Comparison of ENCODE assay signal across 18 mouse cellular contexts in genomic region chr1:34396321-34396720, GRCm38 (mm10). TPM values are rescaled to one million over a fixed set of nuclear protein-coding genes. Genes with fewer than 3 reads are reported as not detected.
DNase-seq lines count a peak whose midpoint lies in the region; ATAC-seq lines count a peak whose summit lies in the region.
"Had no signal": no experiment of that assay in that cellular context is flagged by ENCODE, and none has a peak within 500 bp of the region (broad histone marks: within the 10 kb centered on the region; RNA-seq: fewer than 3 reads in every experiment).

No protein-coding gene starts in this region.

- WGBS in hindbrain, embryonic 14.5 days: 85% methylated on average over 4 of the region's 4 CpGs
- WGBS in hindbrain, embryonic 12.5 days: 90% methylated on average over 4 of the region's 4 CpGs
- 69% methylated on average over 4 of the region's 4 CpGs for WGBS in midbrain, embryonic 14.5 days
- 80% methylated on average over 4 of the region's 4 CpGs for WGBS in midbrain, embryonic 11.5 days

- H3K4me1 ChIP-seq in hindbrain, embryonic 14.5 days (replicated peaks; ENCODE audit: control insufficient read depth, insufficient read depth, low read length): no peaks in the 10 kb centered on the region; the same call in 1 of the 2 replicates
- peaks cover 8% of the 10 kb centered on the region; the same call in 1 of the 2 replicates for H3K4me1 ChIP-seq in hindbrain, embryonic 12.5 days
- no peaks in the 10 kb centered on the region for H3K4me1 ChIP-seq in midbrain, embryonic 14.5 days (ENCODE audit: control insufficient read depth, insufficient read depth, low read length)
- H3K4me1 ChIP-seq in midbrain, embryonic 11.5 days (ENCODE audit: control insufficient read depth, insufficient read depth, low read length): no peaks in the 10 kb centered on the region; the same call in 1 of the 2 replicates

- H3K9me3 ChIP-seq in hindbrain, embryonic 14.5 days (ENCODE audit: control insufficient read depth, low read length): no peaks in the 10 kb centered on the region
- no peaks in the 10 kb centered on the region for H3K9me3 ChIP-seq in hindbrain, embryonic 12.5 days (replicated peaks)
- H3K9me3 ChIP-seq in midbrain, embryonic 14.5 days (ENCODE audit: control insufficient read depth, low read length): no peaks in the 10 kb centered on the region
- H3K9me3 ChIP-seq in midbrain, embryonic 11.5 days (ENCODE audit: control insufficient read depth, low read length): no peaks in the 10 kb centered on the region
- H3K9me3 ChIP-seq: heart, embryonic 13.5 days; kidney, embryonic 15.5 days had no signal

- H3K27me3 ChIP-seq in hindbrain, embryonic 14.5 days (ENCODE audit: control insufficient read depth, insufficient read depth, low read length): no peaks in the 10 kb centered on the region
- no peaks in the 10 kb centered on the region for H3K27me3 ChIP-seq in hindbrain, embryonic 12.5 days
- no peaks in the 10 kb centered on the region for H3K27me3 ChIP-seq in midbrain, embryonic 14.5 days (ENCODE audit: control insufficient read depth, insufficient read depth, low read length)
- no peaks in the 10 kb centered on the region for H3K27me3 ChIP-seq in midbrain, embryonic 11.5 days (ENCODE audit: control insufficient read depth, insufficient read depth, low read length)
- H3K27me3 ChIP-seq: CH12.LX; heart, embryonic 13.5 days; kidney, embryonic 15.5 days had no signal

- H3K4me3 ChIP-seq in hindbrain, embryonic 14.5 days (replicated peaks; ENCODE audit: low read length): no peak overlapping the region
- H3K4me3 ChIP-seq in hindbrain, embryonic 12.5 days: no peak overlapping the region
- no peak overlapping the region for H3K4me3 ChIP-seq in midbrain, embryonic 14.5 days (replicated peaks; ENCODE audit: low read depth, low read length)
- no peak overlapping the region for H3K4me3 ChIP-seq in midbrain, embryonic 11.5 days (ENCODE audit: low read depth, low read length)
- H3K4me3 ChIP-seq: heart, embryonic 13.5 days; kidney, embryonic 15.5 days had no signal

- no peak overlapping the region for H3K4me2 ChIP-seq in hindbrain, embryonic 14.5 days (replicated peaks)
- no peak overlapping the region for H3K4me2 ChIP-seq in hindbrain, embryonic 12.5 days (replicated peaks)
- no peak overlapping the region for H3K4me2 ChIP-seq in midbrain, embryonic 14.5 days (ENCODE audit: low read length)
- H3K4me2 ChIP-seq in midbrain, embryonic 11.5 days: no peak overlapping the region
- H3K4me2 ChIP-seq: heart, embryonic 13.5 days; kidney, embryonic 15.5 days had no signal

- no peak for ATAC-seq in hindbrain, embryonic 14.5 days (ENCODE audit: low FRiP score)
- ATAC-seq in hindbrain, embryonic 12.5 days (ENCODE audit: low FRiP score): no peak
- no peak for ATAC-seq in midbrain, embryonic 14.5 days (ENCODE audit: low FRiP score, low TSS enrichment)
- ATAC-seq in midbrain, embryonic 11.5 days (ENCODE audit: low FRiP score): no peak
- 0 out of 2 replicates have a peak, but pooled peaks have one; percentile 17 for ATAC-seq in megakaryocyte progenitor cell, adult 5-6 weeks (replicated peaks; ENCODE audit: poor library complexity)
- ATAC-seq: activated CD4-positive, CD25-positive, alpha-beta regulatory T cell, adult 4 months had no signal

- no peak overlapping the region for H3K9ac ChIP-seq in hindbrain, embryonic 14.5 days
- H3K9ac ChIP-seq in hindbrain, embryonic 12.5 days: no peak overlapping the region
- H3K9ac ChIP-seq in midbrain, embryonic 14.5 days (replicated peaks; ENCODE audit: low read length): no peak overlapping the region
- H3K9ac ChIP-seq in midbrain, embryonic 11.5 days (ENCODE audit: low read length): no peak overlapping the region
- H3K9ac ChIP-seq: heart, embryonic 13.5 days; kidney, embryonic 15.5 days; liver, embryonic 14.5 days had no signal

- DNase-seq in cerebellum, postnatal 14 days: peak; percentile 13 to 17
- DNase-seq in cerebellum, adult 8-10 months: no peak
- DNase-seq in hindbrain, embryonic 14.5 days (ENCODE audit: low spot score): no peak
- peak; percentile 38 for DNase-seq in midbrain, embryonic 14.5 days
- DNase-seq in midbrain, embryonic 11.5 days (ENCODE audit: low spot score, missing footprints): no peak
- DNase-seq in kidney, postnatal 14 days: no peak
- DNase-seq: adrenal gland, postnatal 36 days; cerebellum, adult 9-11 months; gastrocnemius, postnatal 14 days; heart, postnatal 36 days; thymus, postnatal 4 days had no signal

- 0 out of 2 replicates have a peak overlapping the region, but pooled peaks have one; percentile 22 for H3K27ac ChIP-seq in hindbrain, embryonic 14.5 days
- no peak overlapping the region for H3K27ac ChIP-seq in hindbrain, embryonic 12.5 days
- H3K27ac ChIP-seq in midbrain, embryonic 14.5 days (replicated peaks; ENCODE audit: low read depth, low read length): no peak overlapping the region
- H3K27ac ChIP-seq in midbrain, embryonic 11.5 days (ENCODE audit: low read depth, low read length): no peak overlapping the region
- H3K27ac ChIP-seq: heart, embryonic 13.5 days; kidney, embryonic 15.5 days; liver, embryonic 14.5 days had no signal

- no peaks in the 10 kb centered on the region for H3K36me3 ChIP-seq in hindbrain, embryonic 14.5 days (replicated peaks; ENCODE audit: control insufficient read depth, insufficient read depth)
- no peaks in the 10 kb centered on the region for H3K36me3 ChIP-seq in hindbrain, embryonic 12.5 days
- no peaks in the 10 kb centered on the region for H3K36me3 ChIP-seq in midbrain, embryonic 14.5 days (ENCODE audit: control insufficient read depth, insufficient read depth, low read length)
- no peaks in the 10 kb centered on the region for H3K36me3 ChIP-seq in midbrain, embryonic 11.5 days (ENCODE audit: control insufficient read depth, insufficient read depth, low read length)
- H3K36me3 ChIP-seq: heart, embryonic 13.5 days; kidney, embryonic 15.5 days had no signal

RNA-seq across cellular contexts. Expression of gene Ccdc115, which starts 43.2 kb away (rescaled TPM):
- 59.5 and 60.6 TPM in 2 replicates for polyA plus RNA-seq in hindbrain, embryonic 14.5 days (2014; fragmentation: Nextera tagmentation; extraction: Ambion mirVana)
- 61.4 and 62.9 TPM in 2 replicates for polyA plus RNA-seq in hindbrain, embryonic 12.5 days (2016; fragmentation: Nextera tagmentation; extraction: Ambion mirVana)
- polyA plus RNA-seq in midbrain, embryonic 14.5 days (2014; fragmentation: Nextera tagmentation; extraction: Ambion mirVana): 65.5 and 67.2 TPM in 2 replicates
- polyA plus RNA-seq in midbrain, embryonic 11.5 days (2014; fragmentation: Nextera tagmentation; extraction: Ambion mirVana): 73.9 and 78.3 TPM in 2 replicates
- 52.4 and 54.5 TPM in 2 replicates for total RNA-seq in megakaryocyte progenitor cell, adult 5-6 weeks (2015)
- total RNA-seq in megakaryocyte progenitor cell, adult 5-6 weeks (2017): 65.5 and 65.9 TPM in 2 replicates

RNA-seq across cellular contexts. Expression of gene Imp4, which starts 43.3 kb away (rescaled TPM):
- 48.3 and 49.6 TPM in 2 replicates for polyA plus RNA-seq in hindbrain, embryonic 14.5 days (2014; fragmentation: Nextera tagmentation; extraction: Ambion mirVana)
- 69.7 and 70.1 TPM in 2 replicates for polyA plus RNA-seq in hindbrain, embryonic 12.5 days (2016; fragmentation: Nextera tagmentation; extraction: Ambion mirVana)
- 52.3 and 61.1 TPM in 2 replicates for polyA plus RNA-seq in midbrain, embryonic 14.5 days (2014; fragmentation: Nextera tagmentation; extraction: Ambion mirVana)
- polyA plus RNA-seq in midbrain, embryonic 11.5 days (2014; fragmentation: Nextera tagmentation; extraction: Ambion mirVana): 90.3 and 94.0 TPM in 2 replicates
- 53.6 and 69.7 TPM in 2 replicates for total RNA-seq in megakaryocyte progenitor cell, adult 5-6 weeks (2015)
- total RNA-seq in megakaryocyte progenitor cell, adult 5-6 weeks (2017): 29.5 and 32.1 TPM in 2 replicates

Comparison
In these comparisons a context has a peak if more than half of its experiments do, and no peak if none do; other contexts are left out.
1. DNase-seq: peak in cerebellum, postnatal 14 days (2 of 2) and midbrain, embryonic 14.5 days (single experiment); none in cerebellum, adult 8-10 months (single experiment), hindbrain, embryonic 14.5 days (single experiment), midbrain, embryonic 11.5 days (single experiment) and kidney, postnatal 14 days (single experiment).